In genomic region chr13:112945900-112946299, GRCm38 (mm10) we compare ENCODE assay signal across 34 mouse cellular contexts. TPM values are rescaled to one million over a fixed set of nuclear protein-coding genes. Genes with fewer than 3 reads are reported as not detected.
DNase-seq lines count a peak whose midpoint lies in the region; ATAC-seq and TF ChIP-seq lines count a peak whose summit lies in the region.
"Had no signal": no experiment of that assay in that cellular context is flagged by ENCODE, and none has a peak within 500 bp of the region (broad histone marks: within the 10 kb centered on the region; RNA-seq: fewer than 3 reads in every experiment).

No protein-coding gene starts in this region.

- no peaks in the 10 kb centered on the region for H3K27me3 ChIP-seq in hindbrain, embryonic 10.5 days (ENCODE audit: insufficient read depth, poor library complexity, severe bottlenecking)
- H3K27me3 ChIP-seq: embryonic facial prominence, embryonic 12.5 days; hindbrain, embryonic 15.5 days; limb, embryonic 13.5 days; liver, embryonic 12.5 days; neural tube, embryonic 12.5 days; Patski had no signal

- intact Hi-C loops in heart, postnatal 25 days (cut with DNase I) = no loop called here

- 91% methylated on average over 6 of the region's 6 CpGs for WGBS in hindbrain, embryonic 10.5 days

- no peak for TF ChIP-seq CTCF in bone marrow macrophage, adult 2 months (IDR thresholded peaks at IDR 0.05; ENCODE audit: low read depth, low read length)

- peak; percentile 93 for ATAC-seq in megakaryocyte, adult 5-6 weeks (ENCODE audit: poor library complexity, severe bottlenecking)
- ATAC-seq: forebrain, embryonic 14.5 days; inflammation-experienced regulatory T-cells, adult 6 months; liver, embryonic 12.5 days; Patski had no signal

- H3K4me1 ChIP-seq in bone marrow macrophage, adult 2 months (ENCODE audit: control insufficient read depth, insufficient read depth, low read length) = peaks cover 11% of the 10 kb centered on the region
- no peaks in the 10 kb centered on the region for H3K4me1 ChIP-seq in hindbrain, embryonic 10.5 days (replicated peaks)
- H3K4me1 ChIP-seq: embryonic facial prominence, embryonic 12.5 days; hindbrain, embryonic 15.5 days; limb, embryonic 13.5 days; midbrain, embryonic 10.5 days; neural tube, embryonic 12.5 days had no signal

- no peaks in the 10 kb centered on the region for H3K9me3 ChIP-seq in hindbrain, embryonic 10.5 days
- H3K9me3 ChIP-seq: embryonic facial prominence, embryonic 12.5 days; hindbrain, embryonic 15.5 days; limb, embryonic 13.5 days; liver, embryonic 12.5 days; midbrain, embryonic 10.5 days; neural tube, embryonic 12.5 days had no signal

- H3K36me3 ChIP-seq in hindbrain, embryonic 10.5 days = peaks cover 95% of the 10 kb centered on the region

- no peak overlapping the region for H3K4me3 ChIP-seq in bone marrow macrophage, adult 2 months (ENCODE audit: insufficient read depth, low read length)
- H3K4me3 ChIP-seq in hindbrain, embryonic 10.5 days = no peak overlapping the region
- H3K4me3 ChIP-seq: embryonic facial prominence, embryonic 12.5 days; gastrocnemius, adult 2 months; hindbrain, embryonic 15.5 days; limb, embryonic 13.5 days; liver, embryonic 12.5 days; midbrain, embryonic 10.5 days; myocyte; neural tube, embryonic 12.5 days had no signal

- H3K27ac ChIP-seq in bone marrow macrophage, adult 2 months (ENCODE audit: insufficient read depth, low read depth, low read length) = 0 out of 2 replicates have a peak overlapping the region, but pooled peaks have one; percentile 9
- H3K27ac ChIP-seq in hindbrain, embryonic 10.5 days = no peak overlapping the region
- H3K27ac ChIP-seq: embryonic facial prominence, embryonic 12.5 days; gastrocnemius, adult 2 months; hindbrain, embryonic 15.5 days; limb, embryonic 13.5 days; liver, embryonic 12.5 days; macrophage; midbrain, embryonic 10.5 days; neural tube, embryonic 12.5 days had no signal

- peak; percentile 54 for DNase-seq in heart, adult 11 months
- no peak for DNase-seq in heart, postnatal 25 days (ENCODE audit: low spot score)
- peak; percentile 53 for DNase-seq in lung, postnatal 36 days
- DNase-seq in lung, postnatal 25 days (ENCODE audit: low spot score) = no peak
- no peak for DNase-seq in hindbrain, embryonic 10.5 days (ENCODE audit: low spot score)
- no peak for DNase-seq in gastrocnemius, adult 8-10 months (ENCODE audit: low spot score in 2 of 2)
- DNase-seq: adrenal gland, postnatal 25 days; cerebellum, postnatal 36 days; embryo, embryonic 11 days; gastrocnemius, adult 2 months; heart, postnatal 14 days; kidney, adult 11 months; kidney, postnatal 14 days; lung, embryonic 14.5 days; right cerebral cortex, postnatal 4 days; thymus, postnatal 14 days had no signal

- TF ChIP-seq POLR2A in bone marrow macrophage, adult 2 months (IDR thresholded peaks at IDR 0.05; ENCODE audit: borderline replicate concordance, low read depth, low read length) = no peak

RNA-seq across cellular contexts. Expression of gene Dhx29, which starts 18.6 kb away (rescaled TPM):
- 10 to 100 TPM; 13.1 to 13.2 TPM for total RNA-seq in heart, postnatal 25 days (2021)
- polyA plus RNA-seq in bone marrow macrophage, adult 2 months (2012; ENCODE audit: insufficient read depth, insufficient read length, missing spikeins) = 6.8 and 7.1 TPM in 2 replicates
- total RNA-seq in megakaryocyte, adult 5-6 weeks (2015) = 9.9 and 12.0 TPM in 2 replicates
- total RNA-seq in megakaryocyte, adult 5-6 weeks (2017) = 14.7 and 14.9 TPM in 2 replicates
- 26.3 and 32.8 TPM in 2 replicates for polyA plus RNA-seq in hindbrain, embryonic 10.5 days (2016; fragmentation: Nextera tagmentation; extraction: Ambion mirVana)
- 10 to 100 TPM; 15.3 to 16.8 (median 16.3) TPM for total RNA-seq in gastrocnemius, adult 8-10 months (2022)

RNA-seq across cellular contexts. Expression of gene Mtrex, which starts 18.7 kb away (rescaled TPM):
- total RNA-seq in heart, postnatal 25 days (2021) = 10 to 100 TPM; 26.0 to 26.5 TPM
- polyA plus RNA-seq in bone marrow macrophage, adult 2 months (2012; ENCODE audit: insufficient read depth, insufficient read length, missing spikeins) = 31.7 and 42.0 TPM in 2 replicates
- 46.6 and 47.3 TPM in 2 replicates for total RNA-seq in megakaryocyte, adult 5-6 weeks (2015)
- total RNA-seq in megakaryocyte, adult 5-6 weeks (2017) = 47.5 and 51.9 TPM in 2 replicates
- polyA plus RNA-seq in hindbrain, embryonic 10.5 days (2016; fragmentation: Nextera tagmentation; extraction: Ambion mirVana) = 70.5 and 89.0 TPM in 2 replicates
- 10 to 100 TPM; 27.2 to 32.1 (median 28.2) TPM for total RNA-seq in gastrocnemius, adult 8-10 months (2022)

RNA-seq across cellular contexts. Expression of gene Ccno, which starts 41.7 kb away (rescaled TPM):
- under 1 TPM in 1 of 2 experiments, not detected in 1; 0.26 TPM for total RNA-seq in heart, postnatal 25 days (2021)
- polyA plus RNA-seq in bone marrow macrophage, adult 2 months (2012; ENCODE audit: insufficient read depth, insufficient read length, missing spikeins) = not detected in 2 replicates
- 2.8 and 4.7 TPM in 2 replicates for total RNA-seq in megakaryocyte, adult 5-6 weeks (2015)
- 4.1 and 5.9 TPM in 2 replicates for total RNA-seq in megakaryocyte, adult 5-6 weeks (2017)
- 4.3 and 4.9 TPM in 2 replicates for polyA plus RNA-seq in hindbrain, embryonic 10.5 days (2016; fragmentation: Nextera tagmentation; extraction: Ambion mirVana)
- not detected for total RNA-seq in gastrocnemius, adult 8-10 months (2022)
- total RNA-seq: gastrocnemius, adult 2 months had no signal
- polyA plus RNA-seq: inflammation-experienced regulatory T-cells, adult 6 months; macrophage had no signal

RNA-seq across cellular contexts. Expression of gene Mcidas, which starts 47.7 kb away (rescaled TPM):
- total RNA-seq in heart, postnatal 25 days (2021) = not detected
- not detected in 2 replicates for polyA plus RNA-seq in bone marrow macrophage, adult 2 months (2012; ENCODE audit: insufficient read depth, insufficient read length, missing spikeins)
- not detected in 2 replicates for total RNA-seq in megakaryocyte, adult 5-6 weeks (2015)
- not detected in 2 replicates for total RNA-seq in megakaryocyte, adult 5-6 weeks (2017)
- 2.9 and 3.6 TPM in 2 replicates for polyA plus RNA-seq in hindbrain, embryonic 10.5 days (2016; fragmentation: Nextera tagmentation; extraction: Ambion mirVana)
- not detected for total RNA-seq in gastrocnemius, adult 8-10 months (2022)
- total RNA-seq: adrenal gland, postnatal 25 days; gastrocnemius, adult 2 months; gastrocnemius, postnatal 4 days; heart, postnatal 14 days; MEL had no signal
- polyA plus RNA-seq: heart, embryonic 14.5 days; inflammation-experienced regulatory T-cells, adult 6 months; kidney, embryonic 14.5 days; limb, embryonic 13.5 days; liver, embryonic 12.5 days; macrophage; myocyte; spleen, adult 2 months had no signal

Comparison
In these comparisons a context has a peak if more than half of its experiments do, and no peak if none do; other contexts are left out.
1. DNase-seq: peak in heart, adult 11 months (single experiment) and lung, postnatal 36 days (single experiment); none in heart, postnatal 25 days (single experiment), lung, postnatal 25 days (single experiment), hindbrain, embryonic 10.5 days (single experiment) and gastrocnemius, adult 8-10 months (0 of 2).